Mouse (Mus musculus) splenic B cell, adult 2 months (primary cell): Measurements from ENCODE around the gene Gpr55.
A peak's percentile ranks its signal among the peaks of the same experiment; 100 is the strongest.
"Not testable (repeated sequence)": the region's sequence is repeated elsewhere in the genome, so short reads cannot be mapped to it uniquely, and the experiment has no call there.

Experiments used
- DNase-seq: peaks from one replicate; pipeline ENCODE4 v3.0.0-alpha.2; 2011; ENCODE audit warnings: low read depth, low spot score
- H3K27me3 ChIP-seq: 2 replicates; pipeline ENCODE4 v1.6.1; 2012; ENCODE audit warnings: mild to moderate bottlenecking, low read length, moderate library complexity, mixed read lengths; ENCODE audit not compliant: control insufficient read depth, poor library complexity, insufficient read depth, severe bottlenecking
- H3K36me3 ChIP-seq: 2 replicates; pipeline ENCODE4 v1.6.1; 2012; ENCODE audit warnings: mild to moderate bottlenecking, low read length, moderate library complexity, mixed read lengths; ENCODE audit not compliant: control insufficient read depth, poor library complexity, insufficient read depth, severe bottlenecking

Gene Gpr55

DNA sequence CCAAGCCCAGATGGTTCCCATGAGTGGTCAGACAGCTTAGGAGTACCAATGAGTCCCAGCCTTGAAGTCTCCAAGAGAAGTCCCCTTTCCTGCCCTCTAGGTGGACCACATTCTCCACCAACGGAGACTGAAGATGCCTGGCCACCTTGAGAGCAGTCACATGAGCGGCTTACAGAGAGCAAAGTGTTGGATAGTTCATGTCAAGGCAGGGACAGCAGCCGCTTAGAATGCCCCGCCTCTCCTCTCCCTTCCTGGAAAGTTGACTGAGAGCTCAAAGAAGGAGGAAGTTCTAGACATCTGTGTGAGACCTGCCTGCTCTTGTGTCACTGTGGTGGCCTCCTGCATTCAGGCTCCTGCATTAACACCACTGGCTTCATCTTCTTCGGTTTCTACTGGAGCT lies at the start of gene Gpr55:
TSS of gene Gpr55 (minus strand) at position 135 of the 400 bp plus-strand sequence.
- no peaks in the 10 kb centered on the region for H3K27me3 ChIP-seq
- peak; percentile 61 for DNase-seq
- no peaks in the 10 kb centered on the region for H3K36me3 ChIP-seq

DNA sequence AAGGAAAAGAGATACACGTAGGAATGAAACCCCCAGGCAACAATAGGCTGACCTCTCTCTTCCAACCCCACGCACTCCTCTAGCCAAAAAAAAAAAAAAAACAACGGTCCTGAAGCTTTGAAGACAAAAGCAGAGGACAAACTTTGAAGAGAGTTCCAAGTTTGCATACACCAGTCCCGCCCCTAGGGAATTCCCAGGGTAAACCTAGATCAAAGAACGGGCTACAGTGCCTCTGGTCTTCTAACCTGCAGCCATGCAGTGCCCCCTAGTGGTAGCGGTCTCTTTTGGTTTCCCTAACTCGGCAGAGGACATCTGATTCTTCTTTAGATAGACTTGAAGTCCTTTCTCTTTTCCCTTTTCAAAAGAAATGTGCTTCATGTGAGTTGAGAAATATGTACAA lies 47.0 kb upstream of the Gpr55 start:
- peak; percentile 87 for DNase-seq
- no peaks in the 10 kb centered on the region for H3K27me3 ChIP-seq
- no peaks in the 10 kb centered on the region for H3K36me3 ChIP-seq

DNA sequence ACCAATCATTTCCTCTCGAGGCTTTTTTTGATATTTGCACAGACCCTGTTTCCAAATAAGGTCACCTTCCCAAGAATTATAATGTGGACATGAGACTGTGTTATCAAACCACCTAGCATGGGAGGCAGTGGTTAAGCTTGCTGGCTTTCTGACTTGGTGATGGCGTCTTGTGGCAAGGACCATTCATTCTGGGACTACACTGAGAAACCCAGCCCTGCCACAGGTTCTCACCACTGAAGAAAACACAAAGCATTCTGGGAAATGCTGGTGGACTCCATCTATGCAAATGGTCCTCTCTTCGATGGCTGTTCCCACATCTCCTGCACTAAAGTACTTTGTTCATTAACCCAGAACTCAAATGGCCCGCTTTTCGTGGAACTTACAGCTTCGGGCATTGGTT lies 45.2 kb upstream of the Gpr55 start:
- no peak for DNase-seq
- no peaks in the 10 kb centered on the region for H3K36me3 ChIP-seq

DNA sequence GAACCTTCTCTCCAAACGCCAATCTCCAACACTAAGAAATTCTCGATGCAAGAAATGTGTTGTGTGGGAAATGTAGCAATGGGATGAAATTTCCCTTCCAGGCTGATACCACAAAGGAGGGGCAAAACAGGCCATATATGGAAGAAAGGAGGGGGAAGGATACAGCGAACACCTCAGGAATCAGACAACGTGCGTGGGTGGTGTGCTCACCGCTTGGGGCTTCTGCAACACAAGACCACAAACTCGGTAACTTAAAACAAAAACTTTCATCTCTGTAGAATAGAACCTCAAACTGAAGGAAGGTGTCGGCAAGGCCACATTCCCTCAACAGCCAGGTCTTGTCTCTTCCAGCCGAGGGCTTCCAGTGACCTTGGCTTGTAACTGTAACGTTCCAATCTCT lies 44.7 kb upstream of the Gpr55 start:
- Histone ChIP-seq H3K36me3 (no peaks in the 10 kb centered on the region), H3K27me3 (no peaks in the 10 kb centered on the region)
- no peak for DNase-seq

More for the DNA sequence above, 45.2 kb upstream of the Gpr55 start:
- H3K27me3 ChIP-seq, result no peaks in the 10 kb centered on the region

DNA sequence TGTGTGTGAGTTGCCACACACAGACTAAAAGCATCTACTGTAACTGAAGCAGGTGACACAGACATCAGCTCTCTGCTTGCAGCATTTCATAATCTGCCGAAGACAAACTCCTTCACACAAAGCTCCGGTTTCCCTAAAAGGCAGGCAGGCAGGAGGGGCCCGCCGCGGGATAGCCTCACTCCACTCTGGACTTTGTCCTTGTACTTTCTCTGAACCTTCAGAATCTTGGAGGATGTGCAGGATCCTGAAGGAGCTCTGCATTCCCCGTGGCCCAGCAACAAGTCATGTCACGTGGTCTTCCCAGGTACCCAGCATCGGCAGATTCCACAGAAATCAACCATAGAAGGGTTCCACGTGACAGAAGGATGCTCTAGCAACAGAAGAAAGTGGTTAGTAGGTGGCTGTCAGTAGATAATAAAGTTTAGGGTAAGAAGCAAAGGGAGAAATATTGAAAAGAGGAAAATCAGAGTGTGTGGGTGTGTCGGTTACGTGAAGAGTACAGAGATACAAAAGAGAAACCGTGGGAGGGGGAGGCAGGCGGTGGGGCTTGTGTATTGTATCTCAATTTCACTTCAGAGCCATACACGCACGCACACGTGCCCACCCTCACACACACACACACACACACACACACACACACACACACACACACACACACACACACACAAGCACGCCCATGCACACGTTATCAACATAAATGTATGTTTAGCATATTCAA lies 39.2 kb upstream of the Gpr55 start:
- H3K36me3 ChIP-seq, result no peaks in the 10 kb centered on the region
- no peak for DNase-seq
- no peaks in the 10 kb centered on the region for H3K27me3 ChIP-seq

DNA sequence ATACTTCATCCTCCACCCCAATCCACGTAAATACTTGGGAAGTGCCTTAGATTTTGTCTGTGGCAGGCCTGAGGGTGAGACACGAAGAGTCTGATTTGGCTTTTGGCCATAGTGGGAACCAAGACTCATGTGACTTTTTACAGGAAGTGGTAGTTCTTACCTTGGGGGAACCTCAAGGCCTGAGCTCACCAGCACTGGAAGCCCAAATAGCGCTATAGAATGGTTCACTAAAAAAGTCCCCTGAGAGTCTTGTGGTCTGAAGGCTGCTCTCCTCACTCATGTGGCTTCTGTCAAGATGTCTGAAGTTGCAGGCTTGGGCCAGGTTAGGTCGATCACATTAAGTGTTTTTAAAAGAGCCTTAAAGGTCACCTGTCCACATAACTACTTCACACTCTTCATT lies 37.2 kb upstream of the Gpr55 start:
- Histone ChIP-seq H3K27me3 (no peaks in the 10 kb centered on the region), H3K36me3 (no peaks in the 10 kb centered on the region)
- peak; percentile 75 for DNase-seq

DNA sequence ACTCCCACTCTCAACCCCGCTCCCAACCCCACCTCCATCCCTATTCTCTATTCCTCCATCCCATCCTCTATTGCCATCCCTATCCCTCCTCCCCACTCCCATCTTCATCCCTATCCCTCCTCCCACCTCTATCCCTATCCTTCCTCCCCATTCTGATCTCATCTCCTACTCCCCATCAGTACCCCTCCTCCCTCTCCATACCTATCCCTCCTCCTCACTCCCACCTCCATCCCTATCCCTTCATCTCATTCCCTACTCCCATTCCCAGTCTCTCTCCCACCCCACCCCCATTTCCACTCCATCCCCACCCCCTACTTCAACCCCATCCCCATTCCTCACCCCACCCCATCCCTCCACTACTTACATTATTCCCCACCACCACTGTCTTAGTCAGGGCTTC lies 36.4 kb upstream of the Gpr55 start:
- no peak for DNase-seq
- no peaks in the 10 kb centered on the region for H3K36me3 ChIP-seq
- no peaks in the 10 kb centered on the region for H3K27me3 ChIP-seq

DNA sequence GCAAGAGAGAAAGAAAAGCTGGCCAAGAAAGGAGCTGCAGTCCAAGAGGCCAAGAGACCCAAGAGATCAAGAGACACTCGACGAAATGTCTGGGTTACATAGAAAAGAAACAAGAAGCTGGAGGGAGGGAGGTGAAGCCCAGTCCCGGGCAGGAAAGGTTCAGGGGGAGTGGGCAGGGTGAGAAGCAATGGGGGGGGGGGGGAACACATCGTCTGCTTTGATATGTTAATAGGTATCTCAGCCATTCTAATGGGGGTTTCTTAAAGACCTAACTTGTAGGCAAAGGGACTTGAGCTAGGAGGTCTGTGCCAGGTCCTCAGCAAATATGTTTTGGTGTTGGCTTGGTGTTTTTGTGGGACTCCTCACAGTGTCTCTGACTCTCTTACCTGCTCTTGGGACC lies 32.7 kb upstream of the Gpr55 start:
- no peak for DNase-seq
- Histone ChIP-seq H3K36me3 (no peaks in the 10 kb centered on the region), H3K27me3 (no peaks in the 10 kb centered on the region)

DNA sequence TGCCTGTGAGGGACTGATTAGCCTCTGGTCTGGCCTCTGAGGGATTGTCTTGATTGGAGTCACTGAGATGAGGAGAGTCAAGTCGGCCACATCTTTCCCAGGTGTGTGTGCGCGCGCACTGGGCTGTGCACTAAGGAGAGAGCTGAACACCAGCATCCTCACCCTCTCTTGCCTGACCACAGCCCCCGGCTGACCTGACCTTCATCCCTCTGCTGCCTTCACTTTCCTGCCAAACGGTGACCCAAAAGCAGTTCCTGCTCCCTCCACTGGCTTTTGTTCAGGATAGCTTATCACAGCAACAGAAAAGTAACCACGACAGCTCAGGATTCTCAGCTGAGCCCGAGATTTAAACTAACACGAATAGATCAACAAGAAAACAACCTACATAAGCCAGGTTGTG lies 31.4 kb upstream of the Gpr55 start:
- no peak for DNase-seq
- H3K27me3 ChIP-seq, result no peaks in the 10 kb centered on the region

DNA sequence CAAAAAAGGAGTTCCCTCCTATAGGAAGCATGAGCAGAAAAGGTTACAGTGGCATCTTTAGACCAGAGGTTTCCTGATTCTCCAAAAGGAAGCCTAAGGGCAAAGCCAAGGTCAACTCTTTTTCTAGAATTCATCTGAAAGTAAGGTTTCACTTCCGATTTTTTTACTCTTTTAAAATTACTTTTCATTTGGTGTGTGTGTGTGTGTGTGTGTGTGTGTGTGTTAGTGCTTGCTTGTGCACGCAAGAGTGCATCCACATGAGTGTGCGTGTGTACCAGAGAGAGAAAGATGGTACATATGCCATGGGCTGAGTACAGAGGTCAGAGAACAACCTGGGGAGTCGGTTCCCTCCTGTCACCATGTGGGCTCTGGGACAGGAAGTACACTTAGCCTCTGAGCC lies 28.1 kb upstream of the Gpr55 start:
- peak; percentile 46 for DNase-seq
- not testable (repeated sequence) for H3K36me3 ChIP-seq, H3K27me3 ChIP-seq

More for the DNA sequence above, 31.4 kb upstream of the Gpr55 start:
- H3K36me3 ChIP-seq, result no peaks in the 10 kb centered on the region

DNA sequence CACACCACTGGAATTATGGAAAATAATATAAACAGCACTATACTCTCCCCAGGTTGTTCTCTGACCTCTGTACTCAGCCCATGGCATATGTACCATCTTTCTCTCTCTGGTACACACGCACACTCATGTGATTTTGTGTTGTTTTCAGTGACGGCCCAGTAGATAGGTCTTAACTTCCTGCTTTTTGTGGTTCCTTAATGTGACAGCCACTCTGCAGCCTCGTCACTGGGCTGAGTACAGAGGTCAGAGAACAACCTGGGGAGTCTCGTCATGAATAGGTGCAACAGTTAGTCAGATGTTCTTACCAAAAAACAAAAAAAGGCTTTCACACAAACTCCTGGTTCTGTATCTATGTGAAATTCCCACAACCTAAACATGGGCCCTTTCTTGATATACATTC lies 27.5 kb upstream of the Gpr55 start:
- DNase-seq, result peak; percentile 70

DNA sequence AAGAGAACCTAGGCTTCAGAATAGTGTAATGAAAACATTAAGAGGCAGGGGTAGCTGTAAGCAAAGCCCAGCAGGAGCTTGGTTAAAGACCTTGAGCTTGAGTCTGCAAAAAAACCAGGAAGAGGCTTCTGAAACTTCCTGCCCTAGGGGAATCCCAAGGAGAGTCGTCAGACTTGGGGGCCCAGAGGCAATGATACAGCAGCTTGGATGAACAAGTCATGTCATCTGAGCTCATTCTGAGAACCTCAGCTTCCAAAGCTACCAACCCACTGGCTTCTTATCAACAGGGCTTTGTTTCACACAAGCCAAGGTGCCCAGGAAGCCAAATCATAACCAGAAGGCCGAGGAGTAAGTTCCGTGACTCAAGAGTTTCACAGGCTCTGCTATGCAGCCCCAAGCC lies 25.0 kb upstream of the Gpr55 start:
- Histone ChIP-seq H3K36me3 (no peaks in the 10 kb centered on the region), H3K27me3 (no peaks in the 10 kb centered on the region)
- DNase-seq, result peak; percentile 22

More for the DNA sequence above, 27.5 kb upstream of the Gpr55 start:
- Histone ChIP-seq H3K27me3 (no peaks in the 10 kb centered on the region), H3K36me3 (no peaks in the 10 kb centered on the region)

DNA sequence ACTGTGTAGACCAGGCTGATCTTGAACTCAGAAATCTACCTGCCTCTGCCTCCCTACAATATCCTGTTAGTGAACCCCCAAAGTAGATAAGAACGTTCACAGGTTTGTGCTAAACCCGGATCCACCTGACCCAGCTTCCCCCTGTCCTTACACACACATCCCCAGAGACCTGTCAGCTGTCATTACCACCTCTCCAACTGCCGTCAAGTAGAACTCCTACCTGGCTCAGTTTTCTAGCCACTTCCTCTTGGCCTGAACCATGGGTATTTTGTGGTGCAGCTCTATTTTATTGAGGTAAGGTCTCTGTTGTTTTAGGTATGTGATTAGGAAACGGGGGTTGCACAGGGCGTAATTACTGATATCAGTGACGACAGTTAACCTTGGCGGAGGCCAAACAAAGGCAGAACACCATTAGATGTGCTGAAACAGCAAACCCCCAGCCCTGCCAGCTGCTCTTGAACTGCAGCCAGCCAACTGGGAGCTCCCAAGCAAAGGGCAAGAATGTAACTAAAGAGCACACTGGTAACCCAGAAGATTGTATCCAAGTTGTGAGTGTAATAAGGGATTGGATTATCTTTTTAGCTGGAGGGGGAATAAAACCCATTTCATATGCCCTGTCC lies 21.0 kb upstream of the Gpr55 start:
- no peaks in the 10 kb centered on the region for H3K36me3 ChIP-seq
- DNase-seq, result peak; percentile 73

DNA sequence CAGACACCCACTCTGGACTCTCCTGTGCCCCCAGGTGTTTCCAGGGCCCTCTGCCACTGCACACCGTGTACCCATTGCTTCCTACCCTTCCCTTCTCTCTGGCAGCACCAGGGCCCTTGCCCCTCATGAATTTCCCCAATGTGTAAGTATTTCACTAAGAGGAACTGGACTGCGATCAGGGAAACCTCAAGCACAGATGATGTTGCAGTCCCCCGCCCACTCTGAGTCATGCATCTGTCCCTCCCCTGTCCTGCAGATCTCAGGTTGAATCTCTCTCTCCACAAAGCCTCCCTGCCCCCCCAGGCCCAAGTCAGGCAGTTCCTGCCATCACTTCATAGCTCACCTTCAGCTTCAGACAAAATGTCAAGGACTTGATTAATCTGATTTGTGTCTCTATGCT lies 16.9 kb upstream of the Gpr55 start:
- DNase-seq, result peak; percentile 58
- Histone ChIP-seq H3K36me3 (no peaks in the 10 kb centered on the region), H3K27me3 (no peaks in the 10 kb centered on the region)

More for the DNA sequence above, 21.0 kb upstream of the Gpr55 start:
- no peaks in the 10 kb centered on the region for H3K27me3 ChIP-seq

DNA sequence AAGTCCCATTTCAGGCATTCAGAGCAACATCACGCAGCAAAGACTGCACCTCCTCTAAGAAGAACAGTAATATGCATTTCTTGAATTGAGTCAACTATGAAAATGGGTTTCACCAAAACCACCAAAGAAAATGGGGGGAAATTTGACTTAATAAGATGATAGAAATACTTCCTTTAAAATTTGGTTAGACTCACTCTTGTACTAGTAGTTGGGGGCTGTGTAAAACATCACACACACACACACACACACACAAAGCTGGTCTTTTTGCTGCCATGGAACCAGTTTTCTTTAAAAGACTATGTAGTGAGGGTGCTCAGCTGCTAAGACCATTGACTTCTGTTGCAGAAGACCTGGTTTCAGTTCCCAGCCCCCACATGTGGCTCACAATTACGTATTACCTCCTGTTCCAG lies 12.7 kb upstream of the Gpr55 start:
- Histone ChIP-seq H3K36me3 (no peaks in the 10 kb centered on the region), H3K27me3 (no peaks in the 10 kb centered on the region)
- no peak for DNase-seq

DNA sequence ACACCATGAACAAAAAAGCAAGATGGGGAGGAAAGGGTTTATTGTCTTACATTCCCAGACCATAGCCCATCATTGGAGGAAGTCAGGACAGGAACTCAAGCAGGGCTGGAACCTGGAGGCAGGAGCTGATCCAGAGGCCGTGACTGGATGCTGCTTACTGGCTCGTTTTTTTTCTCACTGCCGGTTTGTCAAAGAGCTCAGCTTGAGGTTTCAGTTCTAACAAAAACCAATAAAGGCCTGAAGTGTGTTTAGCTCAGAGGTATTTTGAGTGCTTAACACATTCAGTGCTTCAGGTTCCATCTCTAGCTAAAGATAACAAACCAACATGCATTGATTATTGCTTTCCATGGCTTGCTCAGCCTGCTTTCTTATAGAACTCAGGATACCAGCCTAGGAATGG lies 11.5 kb upstream of the Gpr55 start:
- Histone ChIP-seq H3K27me3 (no peaks in the 10 kb centered on the region), H3K36me3 (no peaks in the 10 kb centered on the region)
- DNase-seq, result no peak
